In genomic region chr4:117836204-117836767, GRCm38 (mm10) we compare ENCODE assay signal across 1 mouse cellular context.
TF ChIP-seq lines count a peak whose summit lies in the region.

No protein-coding gene starts in this region.

TF ChIP-seq in CH12.LX, 34 proteins besides CTCF, POLR2A, EP300 and RAD21:
- TF ChIP-seq MAX (IDR thresholded peaks at IDR 0.05; ENCODE audit: low read length) (peak; percentile 92), UBTF (IDR thresholded peaks at IDR 0.05; ENCODE audit: low read depth, low read length) (no peak), CHD1 (IDR thresholded peaks at IDR 0.05; ENCODE audit: low read depth, low read length) (no peak), MAZ (IDR thresholded peaks at IDR 0.05; ENCODE audit: low read depth, low read length) (peak; percentile 33; the same call in 1 of the 2 replicates), POLR2AphosphoS2 (IDR thresholded peaks at IDR 0.05; ENCODE audit: low read depth, low read length) (no peak), NELFE (IDR thresholded peaks at IDR 0.05; ENCODE audit: low read depth, low read length) (no peak), USF2 (conservative IDR thresholded peaks at IDR 0.05; ENCODE audit: low read depth, low read length) (no peak), SMC3 (IDR thresholded peaks at IDR 0.05; ENCODE audit: low read depth, low read length) (no peak), ETS1 (conservative IDR thresholded peaks at IDR 0.05; ENCODE audit: low read depth, low read length) (peak; percentile 53; the same call in 1 of the 2 replicates), CHD2 (IDR thresholded peaks at IDR 0.05; ENCODE audit: low read length) (no peak), MEF2A (IDR thresholded peaks at IDR 0.05; ENCODE audit: borderline replicate concordance, low read depth, low read length) (no peak), TBP (conservative IDR thresholded peaks at IDR 0.05; ENCODE audit: low read depth, low read length) (0 out of 2 replicates have a peak, but pooled peaks have one; percentile 55), JUND (conservative IDR thresholded peaks at IDR 0.05; ENCODE audit: low read depth, low read length) (no peak), KAT2A (IDR thresholded peaks at IDR 0.05; ENCODE audit: insufficient replicate concordance, low read length) (no peak), ZC3H11A (IDR thresholded peaks at IDR 0.05; ENCODE audit: low read depth, low read length) (no peak), JUN (IDR thresholded peaks at IDR 0.05; ENCODE audit: insufficient read depth, low read depth, low read length) (no peak), USF1 (IDR thresholded peaks at IDR 0.05; ENCODE audit: low read depth, low read length) (peak; percentile 49), BHLHE40 (IDR thresholded peaks at IDR 0.05; ENCODE audit: low read depth, low read length) (peak; percentile 77), ZKSCAN1 (IDR thresholded peaks at IDR 0.05; ENCODE audit: borderline replicate concordance, low read depth, low read length) (no peak), ELF1 (IDR thresholded peaks at IDR 0.05; ENCODE audit: low read depth, low read length) (peak; percentile 49; the same call in 1 of the 2 replicates), MYC (IDR thresholded peaks at IDR 0.05; ENCODE audit: low read depth, low read length) (peak; percentile 91), GABPA (IDR thresholded peaks at IDR 0.05; ENCODE audit: insufficient replicate concordance, low read depth, low read length) (no peak), TCF12 (IDR thresholded peaks at IDR 0.05; ENCODE audit: low read depth, low read length) (peak; percentile 25; the same call in 1 of the 2 replicates), ZMIZ1 (IDR thresholded peaks at IDR 0.05; ENCODE audit: low read depth, low read length) (0 out of 2 replicates have a peak, but pooled peaks have one; percentile 32), HCFC1 (IDR thresholded peaks at IDR 0.05; ENCODE audit: low read depth, low read length) (peak; percentile 51; the same call in 1 of the 2 replicates), MXI1 (IDR thresholded peaks at IDR 0.05; ENCODE audit: low read depth, low read length) (peak; percentile 99), SIN3A (IDR thresholded peaks at IDR 0.05; ENCODE audit: low read length) (peak; percentile 99), E2F4 (IDR thresholded peaks at IDR 0.05; ENCODE audit: insufficient replicate concordance, low read depth, low read length) (no peak), RCOR1 (conservative IDR thresholded peaks at IDR 0.05; ENCODE audit: low read depth, low read length) (no peak), ZNF384 (IDR thresholded peaks at IDR 0.05; ENCODE audit: low read depth, low read length) (no peak), MAFK (IDR thresholded peaks at IDR 0.05; ENCODE audit: insufficient replicate concordance, low read length) (no peak), IRF4 (IDR thresholded peaks at IDR 0.05; ENCODE audit: low read depth, low read length) (peak; percentile 43; the same call in 1 of the 2 replicates), NRF1 (IDR thresholded peaks at IDR 0.05; ENCODE audit: low read depth, low read length) (no peak), PAX5 (IDR thresholded peaks at IDR 0.05; ENCODE audit: low read length) (no peak)
